Mouse (Mus musculus): ENCODE data around the gene Zfp541. TPM values are rescaled to one million over a fixed set of nuclear protein-coding genes. Genes with fewer than 3 reads are reported as not detected.

Zfp541 gene
- polyA plus RNA-seq, 2 experiments from 2014 or later: not detected

DNA sequence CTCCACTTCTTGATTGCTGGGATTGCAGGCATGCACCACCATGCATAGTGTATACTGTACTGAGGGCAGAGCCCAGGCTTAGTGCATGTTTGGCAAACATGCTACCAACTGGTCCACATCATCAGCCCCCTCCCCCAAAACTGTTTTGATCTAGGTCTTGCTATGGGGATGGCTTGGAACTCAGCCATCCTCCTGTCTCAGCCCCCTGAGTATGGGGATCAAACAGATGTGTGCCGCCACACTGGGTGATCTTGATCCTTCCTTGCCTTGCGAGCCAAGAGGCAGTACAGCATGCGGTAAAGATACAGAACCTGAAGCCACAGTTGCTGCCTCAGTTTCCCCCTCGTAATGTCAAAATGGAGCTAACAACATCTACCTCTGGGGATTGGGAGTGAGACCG is 67.3 kb downstream of the Zfp541 start:
- ATAC-seq: no peak

DNA sequence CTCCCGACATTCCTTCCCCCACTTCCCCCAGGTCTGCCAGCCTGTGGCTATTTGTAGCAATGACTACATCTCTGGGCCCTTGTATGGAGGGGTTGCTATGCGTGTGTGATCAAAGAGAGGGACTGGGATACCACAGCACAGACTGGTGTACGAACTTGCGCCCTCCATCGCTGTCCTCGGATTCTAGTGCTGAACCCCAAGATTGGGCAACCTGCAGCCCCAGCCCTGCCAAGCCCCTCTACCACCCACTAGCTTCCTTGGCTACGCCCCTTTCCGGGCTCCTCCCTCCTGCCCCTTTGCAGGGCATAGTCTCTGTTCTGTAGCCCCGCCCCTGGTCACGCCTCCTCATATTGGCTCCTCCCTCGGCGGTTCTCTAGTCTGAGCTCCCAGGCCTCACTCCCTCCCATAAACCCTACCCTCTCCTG is 67.8 kb downstream of the Zfp541 start, which contains the start of gene Slc8a2:
Gene Slc8a2 (plus strand): TSS at position 406 of the 425 bp plus-strand sequence.
- ATAC-seq: no peak

DNA sequence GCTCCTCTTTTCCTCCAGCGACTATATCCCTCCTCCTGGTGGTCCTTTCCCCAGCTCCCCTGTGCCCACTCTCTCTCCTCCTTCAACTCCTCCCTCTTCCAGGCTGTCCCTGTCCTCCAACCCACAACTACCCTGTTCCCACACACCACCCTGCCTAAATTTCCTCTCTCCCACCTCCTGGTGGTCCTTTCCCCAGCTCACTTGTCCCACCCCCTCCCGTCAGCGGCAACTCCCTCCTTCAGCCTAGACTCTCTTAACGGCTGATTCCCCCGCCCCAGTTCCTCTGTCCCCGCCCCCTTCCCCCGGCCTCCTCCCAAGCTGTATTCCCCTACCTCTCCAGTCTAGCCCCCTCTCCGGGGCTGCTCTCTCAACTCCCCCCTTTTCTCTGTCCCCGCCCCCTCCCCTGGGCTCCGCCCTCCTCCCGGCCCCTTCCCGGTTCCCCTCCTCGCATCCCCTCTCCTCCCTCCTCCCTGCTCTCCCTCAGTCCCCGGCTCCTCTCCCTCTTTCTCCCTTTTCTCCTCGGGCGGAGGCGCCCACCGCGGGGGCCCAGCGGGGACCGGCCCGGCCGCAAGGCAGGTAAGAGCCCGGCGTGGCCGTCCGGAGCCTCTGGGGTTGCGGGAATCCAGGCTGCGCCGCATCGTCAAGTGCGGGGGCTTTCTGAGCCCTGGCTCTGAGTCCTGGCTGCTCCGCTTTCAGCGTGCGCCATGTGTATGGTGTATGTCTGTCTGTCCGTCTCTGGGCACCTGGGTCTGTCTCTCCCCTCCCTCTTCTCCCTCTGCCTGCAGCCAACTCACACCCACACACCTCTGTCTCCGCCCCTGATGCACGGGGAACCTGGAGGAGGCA is 68.5 kb downstream of the Zfp541 start:
- ATAC-seq: no peak

DNA sequence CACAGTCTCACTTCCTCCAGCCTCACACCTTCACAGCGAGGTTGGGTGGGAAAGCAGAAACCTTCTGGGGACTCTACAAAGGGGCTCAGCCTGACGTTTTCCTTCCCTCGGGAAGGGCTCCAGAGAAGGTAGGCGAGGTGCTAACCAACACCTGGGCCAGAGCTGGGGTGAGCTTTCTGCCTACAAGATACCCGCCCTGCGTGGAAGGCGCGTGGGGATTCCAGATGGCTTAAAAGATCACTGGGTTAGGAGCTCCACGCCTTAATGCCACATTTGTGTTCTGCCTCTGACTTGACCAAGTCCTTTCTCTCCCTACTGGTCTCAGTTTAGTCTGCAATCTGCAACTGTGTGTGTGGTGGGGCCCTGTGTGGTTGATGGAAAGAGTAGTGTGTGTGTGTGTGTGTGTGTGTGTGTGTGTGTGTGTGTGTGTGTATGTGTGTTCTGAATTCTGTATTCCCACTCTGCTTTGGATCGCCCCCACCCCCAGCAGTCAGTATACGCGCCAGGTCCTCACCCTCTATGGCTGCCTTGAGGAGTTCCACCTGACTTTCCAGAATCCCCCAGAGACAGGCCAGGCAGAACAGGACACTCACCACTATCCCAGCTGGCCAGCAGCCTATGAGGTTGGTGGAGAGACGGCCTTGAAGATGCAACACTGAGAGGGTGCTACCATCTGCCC is 69.5 kb downstream of the Zfp541 start:
- ATAC-seq: no peak

DNA sequence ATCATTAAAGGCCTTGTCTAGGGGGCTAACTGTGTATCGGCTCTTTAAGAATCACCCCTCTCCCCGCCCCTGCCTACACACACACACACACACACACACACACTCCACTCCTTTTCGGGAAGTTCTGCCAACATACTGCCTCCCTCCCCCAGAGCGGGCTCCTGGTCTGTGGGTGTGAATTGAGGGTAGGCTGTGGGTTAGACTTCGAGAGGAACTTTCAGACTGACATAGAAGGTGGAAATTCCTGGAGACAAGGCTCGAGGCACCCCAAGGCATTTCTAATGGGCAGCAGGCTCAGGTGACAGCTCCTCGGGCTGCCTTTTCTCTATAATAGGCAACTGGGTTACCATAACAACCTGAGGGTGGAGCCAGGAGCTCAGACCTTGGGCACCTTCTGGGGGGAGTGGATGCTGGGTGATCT is 70.6 kb downstream of the Zfp541 start:
- no peak for ATAC-seq

DNA sequence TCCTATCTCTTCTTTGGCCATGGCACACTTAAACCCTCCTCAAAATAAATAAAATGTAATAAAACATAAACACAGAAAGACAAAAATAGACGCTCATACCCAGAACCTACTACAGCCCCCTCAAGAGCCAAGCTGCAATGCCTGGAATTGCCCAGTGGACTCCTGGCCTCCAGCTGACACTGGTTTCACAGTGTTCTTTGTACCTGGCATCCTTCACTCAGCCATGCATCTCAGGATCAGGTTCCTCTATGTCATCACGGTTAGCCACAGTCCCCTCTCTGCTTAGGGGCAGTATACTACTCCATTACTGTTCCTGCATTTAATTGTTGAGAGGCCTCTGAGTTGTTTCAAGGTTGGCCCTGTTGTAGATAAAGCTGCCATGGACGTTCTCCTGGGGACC is 71.3 kb downstream of the Zfp541 start:
- ATAC-seq: no peak

DNA sequence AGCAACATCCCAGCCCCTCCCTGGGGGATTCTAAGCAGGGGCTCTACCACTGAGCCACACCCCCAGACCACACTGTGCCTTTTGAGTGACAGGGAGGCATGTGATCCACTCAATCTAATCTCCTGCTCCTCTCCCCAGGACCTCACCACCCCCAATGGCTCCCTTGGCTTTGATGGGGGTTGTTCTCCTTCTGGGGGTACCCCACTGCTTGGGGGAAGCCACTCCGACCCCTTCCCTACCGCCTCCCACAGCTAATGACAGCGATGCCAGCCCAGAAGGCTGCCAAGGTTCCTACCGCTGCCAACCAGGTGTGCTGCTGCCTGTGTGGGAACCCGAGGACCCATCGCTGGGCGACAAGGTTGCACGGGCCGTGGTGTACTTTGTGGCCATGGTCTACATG is 72.1 kb downstream of the Zfp541 start:
- no peak for ATAC-seq

DNA sequence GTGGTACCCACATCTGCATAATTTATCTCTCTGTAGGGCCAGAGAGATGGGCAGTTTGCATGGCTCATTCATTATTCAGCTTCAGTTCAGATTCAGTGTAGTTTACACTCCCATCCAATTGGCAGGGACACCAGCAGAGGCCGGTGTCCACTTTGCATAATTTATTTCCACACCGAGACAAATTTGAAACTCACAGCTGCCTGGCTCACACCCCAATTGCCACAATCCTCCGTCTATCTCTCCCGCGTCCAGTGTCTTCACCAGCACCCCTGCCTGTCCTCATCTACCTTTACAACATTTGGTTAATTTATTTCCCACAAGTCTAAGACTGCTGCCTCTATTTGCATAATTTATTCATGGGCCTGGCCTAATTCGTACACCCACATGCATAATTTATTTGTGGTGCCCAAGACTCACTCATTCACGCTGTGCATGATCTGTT is 73.4 kb downstream of the Zfp541 start:
- no peak for ATAC-seq

Other genes starting within 250 kb of the Zfp541 start
- gene Obox6, start 222.1 kb upstream of the Zfp541 start, polyA plus RNA-seq (2017; shearing (Covaris generic)): not detected
- gene Crx, start 181.8 kb upstream of the Zfp541 start, polyA plus RNA-seq (2017; shearing (Covaris generic)): not detected
- under 1 TPM in 1 of 2 experiments, not detected in 1; 0.26 TPM for gene Crxos, start 179.2 kb upstream of the Zfp541 start, polyA plus RNA-seq (2017; shearing (Covaris generic))
- gene Selenow, start 139.4 kb upstream of the Zfp541 start, polyA plus RNA-seq (2017; shearing (Covaris generic)): 100 to 1,000 TPM; 912 to 987 TPM
- 100 to 1,000 TPM; 244 to 324 TPM for gene Nop53, start 115.7 kb upstream of the Zfp541 start, polyA plus RNA-seq (2017; shearing (Covaris generic))
- under 1 TPM; 0.07 to 0.15 TPM for gene Ehd2, start 94.2 kb upstream of the Zfp541 start, polyA plus RNA-seq (2017; shearing (Covaris generic))
- 1 to 10 TPM; 3.6 to 3.9 TPM for gene Bicra, start 13.9 kb upstream of the Zfp541 start, polyA plus RNA-seq (2017; shearing (Covaris generic))
- gene Napa, start 36.6 kb downstream of the Zfp541 start, polyA plus RNA-seq (2017; shearing (Covaris generic)): 100 to 1,000 TPM; 198 to 297 TPM
- gene Kptn, start 58.1 kb downstream of the Zfp541 start, polyA plus RNA-seq (2017; shearing (Covaris generic)): 10 to 100 TPM; 22.0 to 32.9 TPM
- gene Slc8a2, start 68.0 kb downstream of the Zfp541 start, polyA plus RNA-seq (2017; shearing (Covaris generic)): not detected
- gene Meis3, start 113.3 kb downstream of the Zfp541 start, polyA plus RNA-seq (2017; shearing (Covaris generic)): 10 to 100 TPM; 23.0 to 26.2 TPM
- 10 to 100 TPM in 1 of 2 experiments, 1 to 10 TPM in 1; 9.3 to 13.7 TPM for gene Dhx34, start 160.2 kb downstream of the Zfp541 start, polyA plus RNA-seq (2017; shearing (Covaris generic))
- under 1 TPM in 1 of 2 experiments, not detected in 1; 0.15 TPM for gene C5ar2, start 182.3 kb downstream of the Zfp541 start, polyA plus RNA-seq (2017; shearing (Covaris generic))
- gene C5ar1, start 197.7 kb downstream of the Zfp541 start, polyA plus RNA-seq (2017; shearing (Covaris generic)): not detected
- gene Inafm1, start 211.8 kb downstream of the Zfp541 start, polyA plus RNA-seq (2017; shearing (Covaris generic)): 1 to 10 TPM; 1.0 to 2.3 TPM
- 10 to 100 TPM in 1 of 2 experiments, 1 to 10 TPM in 1; 7.6 to 13.1 TPM for gene Ccdc9, start 225.0 kb downstream of the Zfp541 start, polyA plus RNA-seq (2017; shearing (Covaris generic))
- gene Bbc3, start 246.6 kb downstream of the Zfp541 start, polyA plus RNA-seq (2017; shearing (Covaris generic)): 1 to 10 TPM in 1 of 2 experiments, not detected in 1; 1.2 TPM